Mouse (Mus musculus) liver (tissue): ENCODE results near the gene Arhgap23.
A peak's percentile ranks its signal among the peaks of the same experiment; 100 is the strongest.

Experiments
- DNase-seq: peaks from one replicate; pipeline ENCODE4 v3.0.0-alpha.2; 2020; ENCODE audit warnings: mixed read lengths

Gene Arhgap23

GRCm38 (mm10) chr11:97535308-97535630 lies 119.9 kb downstream of the Arhgap23 start:
- no peak for DNase-seq

- no peak for DNase-seq
These were observed 120.3 kb downstream of the Arhgap23 start for GRCm38 (mm10) chr11:97535660-97536059.

- DNase-seq = no peak
These were observed 120.9 kb downstream of the Arhgap23 start for GRCm38 (mm10) chr11:97536083-97536747.

DNA sequence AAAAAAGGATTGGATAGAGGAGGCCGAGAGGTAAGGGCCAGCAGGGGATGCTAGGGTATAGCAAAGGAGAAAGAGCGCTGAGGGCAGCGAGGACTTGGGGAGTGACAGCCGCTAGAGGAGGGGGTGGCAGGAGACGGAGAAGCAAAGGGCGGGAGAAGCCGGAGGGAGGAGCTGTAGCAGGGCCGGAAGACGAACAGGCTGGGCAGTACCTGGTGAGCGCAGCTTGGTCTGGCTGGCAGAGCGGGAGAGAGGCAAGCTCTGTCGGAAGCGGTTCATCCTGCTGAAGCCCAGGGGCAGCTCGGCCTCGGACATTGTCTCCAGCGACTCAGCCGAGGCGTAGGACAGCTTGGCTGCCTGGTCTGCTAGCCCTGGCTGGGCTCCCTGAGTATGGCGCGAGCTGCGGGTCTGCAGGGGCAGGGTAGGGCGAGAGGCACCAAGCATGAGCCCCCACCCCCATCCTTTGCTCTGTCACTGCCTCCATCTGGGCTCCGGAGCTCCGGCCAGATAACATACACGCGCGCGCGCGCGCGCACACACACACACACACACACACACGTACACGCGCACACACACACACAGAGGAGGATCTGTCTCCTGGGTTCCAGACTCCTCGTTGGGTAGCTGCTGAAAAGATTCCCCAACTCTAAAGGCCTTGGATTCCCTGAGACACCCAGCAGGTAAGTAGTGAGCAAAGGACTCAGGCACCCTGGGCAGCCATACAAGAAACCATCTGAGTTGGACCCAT lies 121.7 kb downstream of the Arhgap23 start:
- peak; percentile 28 for DNase-seq

- DNase-seq = no peak
These were observed 122.3 kb downstream of the Arhgap23 start for GRCm38 (mm10) chr11:97537580-97538089.

DNA sequence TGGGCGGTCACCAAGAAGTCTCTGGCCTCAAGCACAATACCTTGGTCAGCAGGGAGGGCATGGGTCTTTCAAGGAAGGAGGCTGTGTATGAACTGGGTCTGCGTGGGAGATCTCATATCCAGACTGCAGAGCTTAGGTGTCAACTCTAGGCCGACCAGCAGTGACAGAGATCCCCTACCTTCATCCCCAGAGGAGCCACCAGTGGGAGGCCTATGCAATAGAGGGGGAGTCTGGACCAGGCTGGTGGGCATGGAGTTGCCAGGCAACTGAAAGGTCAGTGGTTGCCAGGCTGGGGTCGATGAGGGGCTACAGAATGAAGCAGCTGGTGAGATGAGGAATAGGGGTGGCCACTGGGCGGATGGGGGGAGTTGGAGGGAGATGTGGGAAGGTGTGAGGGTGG lies 124.3 kb downstream of the Arhgap23 start:
- no peak for DNase-seq

- no peak for DNase-seq
These were observed 124.8 kb downstream of the Arhgap23 start for GRCm38 (mm10) chr11:97540136-97540535.

DNA sequence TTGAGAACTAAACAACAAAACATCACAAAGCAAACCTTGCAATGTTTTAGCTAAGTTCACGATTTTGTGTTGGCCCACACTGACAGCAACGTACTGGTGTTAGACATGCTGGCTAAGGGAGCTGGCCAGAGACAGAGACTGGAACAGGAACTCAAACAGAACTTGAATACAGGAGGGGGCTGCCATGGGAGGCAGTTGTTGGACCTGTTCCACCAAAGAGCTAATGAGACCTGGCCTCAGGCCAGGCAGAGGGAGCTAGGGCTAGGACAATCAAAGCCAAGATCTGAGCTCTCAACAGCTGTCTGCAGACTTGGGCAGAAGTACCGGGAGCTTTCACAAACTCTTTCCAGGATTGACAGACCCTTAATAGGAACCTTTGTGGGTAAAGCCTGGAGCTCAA lies 125.3 kb downstream of the Arhgap23 start:
- DNase-seq = no peak

DNA sequence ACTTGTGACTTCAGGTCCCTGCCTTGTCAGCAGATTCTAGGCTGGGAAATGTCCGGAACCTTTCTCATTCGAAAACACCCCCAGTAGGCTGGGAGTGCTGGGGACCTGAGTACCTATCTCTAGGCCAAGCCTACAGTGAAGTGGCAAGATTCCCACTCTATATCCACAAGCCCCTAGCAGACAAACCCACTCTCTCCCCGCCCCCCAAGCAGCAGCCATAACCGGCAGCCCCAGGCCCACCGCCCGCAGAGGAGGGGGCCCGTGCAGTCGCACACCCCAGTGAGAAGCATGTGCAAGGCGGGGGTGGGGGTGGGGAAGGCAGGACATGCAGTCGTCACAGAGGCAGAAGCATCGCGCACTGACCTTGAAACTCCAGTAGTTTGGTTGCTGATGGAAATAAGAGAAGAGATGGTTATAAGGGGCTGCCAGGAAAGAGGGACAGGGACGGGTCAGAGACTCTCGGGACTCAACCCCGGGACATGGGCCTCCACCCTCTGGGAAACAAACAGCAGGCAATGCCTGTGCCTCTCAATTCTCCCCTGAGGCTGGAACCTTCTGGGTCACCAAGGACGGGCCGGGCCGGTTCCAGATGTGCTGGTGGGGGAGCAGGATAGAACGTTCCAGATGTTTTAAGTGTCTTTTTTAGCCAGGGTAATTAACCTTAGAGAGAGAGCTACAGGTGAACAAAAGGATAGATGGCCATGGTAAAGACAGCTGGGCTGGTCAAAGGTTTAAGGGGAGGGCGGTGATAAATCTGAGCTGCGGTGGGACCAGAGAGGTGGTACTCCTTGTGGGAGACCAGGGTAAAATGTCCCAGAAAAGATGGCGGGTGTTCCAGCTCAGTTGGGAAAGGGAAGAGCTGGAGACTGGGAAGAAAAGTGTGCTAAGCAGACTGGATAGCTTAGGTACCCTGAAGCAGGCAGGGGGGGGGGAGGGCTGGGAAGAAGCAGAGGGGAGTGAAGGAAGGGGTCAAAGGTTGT lies 127.1 kb downstream of the Arhgap23 start:
- no peak for DNase-seq

DNA sequence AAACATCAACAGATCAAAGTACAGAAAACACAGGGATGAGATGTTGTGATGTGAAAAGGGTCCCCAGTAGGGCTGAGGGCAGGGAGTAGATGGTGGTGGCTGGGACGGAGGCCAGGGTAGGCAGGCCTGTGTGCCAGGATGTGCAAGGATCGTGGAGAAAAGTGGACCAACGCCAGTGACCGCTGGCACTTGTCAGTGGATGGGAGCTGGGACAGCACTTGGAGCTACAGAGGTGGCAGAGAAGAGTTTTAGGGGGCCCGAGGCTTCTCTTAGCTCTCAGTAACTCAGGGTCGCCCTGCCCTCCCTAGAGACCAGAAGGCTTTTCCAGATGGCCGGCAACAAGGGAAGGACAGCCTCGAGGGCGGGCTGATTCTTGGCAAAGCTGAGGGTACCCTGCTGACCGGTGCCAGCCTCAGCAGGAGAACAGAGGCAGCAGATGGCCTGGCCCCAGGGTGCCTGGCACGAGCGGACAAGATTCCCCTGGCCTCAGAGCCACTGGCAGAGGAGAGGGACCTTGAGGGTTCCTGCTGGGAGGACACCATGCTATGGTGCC lies 127.9 kb downstream of the Arhgap23 start:
- DNase-seq = no peak

GRCm38 (mm10) chr11:97543883-97544282 lies 128.6 kb downstream of the Arhgap23 start:
- no peak for DNase-seq

- no peak for DNase-seq
These were observed 130.7 kb downstream of the Arhgap23 start for GRCm38 (mm10) chr11:97545808-97546560.

DNA sequence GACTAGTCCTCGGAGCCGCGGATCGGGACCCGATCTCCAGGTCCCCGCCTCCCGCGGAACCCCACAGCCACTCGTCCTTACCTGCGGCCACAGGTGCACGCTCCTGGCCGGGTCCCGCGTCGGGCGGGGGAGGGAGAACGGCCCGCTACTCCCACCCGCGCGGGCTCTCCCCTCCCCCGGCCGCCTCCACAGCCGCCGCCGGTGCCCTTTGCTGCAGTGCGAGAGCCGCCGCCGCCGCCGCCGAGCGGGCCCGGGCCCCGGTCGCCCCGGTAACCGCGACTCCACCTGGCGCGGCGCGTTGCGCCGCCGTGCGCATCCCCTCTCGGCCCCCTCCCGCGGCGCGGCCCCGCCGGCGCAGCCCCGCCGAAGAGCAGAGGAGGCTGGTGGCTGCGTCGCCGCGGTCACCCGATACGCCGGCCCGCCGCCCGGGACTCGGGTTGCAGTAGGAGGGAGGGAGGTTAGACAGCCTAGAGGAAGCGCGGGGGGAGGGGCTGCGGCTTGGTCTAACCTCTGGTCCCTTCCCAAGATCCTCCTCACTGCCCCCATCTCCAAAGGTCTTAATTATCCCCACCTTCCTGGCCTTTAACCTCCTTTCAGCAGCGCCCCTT lies 131.6 kb downstream of the Arhgap23 start:
- DNase-seq = peak; percentile 42

- no peak for DNase-seq
These were observed 132.8 kb downstream of the Arhgap23 start for GRCm38 (mm10) chr11:97547957-97548706.

DNA sequence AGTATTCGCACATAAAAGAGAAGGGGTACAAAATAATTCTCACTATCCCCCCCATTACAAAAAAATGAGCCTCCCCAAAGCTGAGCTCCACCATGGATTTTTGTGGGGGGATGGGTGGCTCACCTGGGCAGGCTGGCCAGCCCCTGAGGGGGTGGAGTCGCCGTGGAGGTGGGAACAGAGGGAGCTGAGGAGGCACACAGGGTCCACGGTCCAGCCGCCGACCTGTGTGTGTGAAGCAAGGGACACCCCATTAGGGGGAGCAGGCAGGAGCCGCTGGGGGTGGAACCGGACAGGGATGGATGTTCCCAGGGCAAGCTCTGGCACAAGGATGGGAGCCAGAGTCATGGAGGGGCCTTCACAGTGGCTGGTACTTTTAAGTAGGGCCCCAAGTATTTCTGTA lies 133.4 kb downstream of the Arhgap23 start:
- DNase-seq = no peak
